Mouse (Mus musculus) T-helper 17 cell (primary cell): ENCODE results near the gene Chat.

ENCODE experiments used
- in situ Hi-C, 2 experiments: fragments of 300-600 bp; cut with MboI, MseI; formaldehyde crosslinking; loops; 1 replicate in 1 of 2; 2 replicates in 1 of 2; pipeline ENCODE4 v1.15.1; 2025; ENCODE audit warnings: high pct_unique_total_duplicates in 2 of 2

Gene Chat

DNA sequence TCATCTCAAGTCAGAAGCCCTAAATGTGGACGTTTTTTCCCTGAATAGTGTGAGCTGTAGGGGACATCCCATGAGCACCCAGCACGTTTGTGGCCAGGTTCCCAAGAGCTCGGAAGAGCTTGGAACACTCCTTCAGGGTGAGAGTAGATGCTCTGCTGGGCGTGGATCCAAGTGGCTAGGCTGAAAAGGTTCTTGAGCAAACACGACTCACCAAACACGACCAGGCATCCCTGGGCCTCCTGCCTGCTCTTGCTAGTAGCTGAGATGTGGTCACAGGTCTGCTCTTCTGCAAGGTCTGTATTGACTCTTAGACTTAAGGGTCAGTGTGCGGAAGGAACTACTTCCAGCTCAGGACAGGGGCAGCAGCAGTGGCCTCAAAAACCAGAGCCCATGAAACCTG is 96.0 kb downstream of the Chat start:
- in situ Hi-C loops = loop anchor here in 1 of 2 experiments (5.0 kb wide), 2 partner anchors 53 to 98 kb away; partner anchors contain the start of gene Chat

DNA sequence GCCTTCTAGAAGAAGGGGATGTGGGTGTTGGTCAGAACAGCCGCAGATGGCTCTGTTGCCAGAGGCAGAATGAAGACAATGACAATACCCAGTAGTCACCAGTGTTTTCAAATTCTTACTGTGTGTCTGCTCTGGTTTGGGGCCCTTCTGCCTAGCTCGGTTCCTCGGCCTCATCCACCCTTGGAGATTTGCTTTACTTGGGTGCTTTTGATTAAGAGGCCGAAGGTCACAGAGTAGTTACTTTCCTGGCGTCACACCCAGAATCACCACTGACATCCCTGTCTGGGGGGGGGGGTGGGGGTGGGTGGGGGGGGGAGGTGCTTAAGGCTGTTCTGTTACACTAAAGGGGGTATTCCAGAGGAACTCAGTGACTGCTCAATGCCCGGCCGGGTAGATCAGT is 101.4 kb downstream of the Chat start:
- in situ Hi-C loops = no loop called here
